Mouse (Mus musculus) kidney, postnatal 14 days (tissue): ENCODE results near the gene Ltb4r2.

Experiments used
- DNase-seq: peaks from one replicate; pipeline ENCODE4 v3.0.0; 2022; ENCODE audit warnings: mixed read lengths

The Ltb4r2 gene

DNA sequence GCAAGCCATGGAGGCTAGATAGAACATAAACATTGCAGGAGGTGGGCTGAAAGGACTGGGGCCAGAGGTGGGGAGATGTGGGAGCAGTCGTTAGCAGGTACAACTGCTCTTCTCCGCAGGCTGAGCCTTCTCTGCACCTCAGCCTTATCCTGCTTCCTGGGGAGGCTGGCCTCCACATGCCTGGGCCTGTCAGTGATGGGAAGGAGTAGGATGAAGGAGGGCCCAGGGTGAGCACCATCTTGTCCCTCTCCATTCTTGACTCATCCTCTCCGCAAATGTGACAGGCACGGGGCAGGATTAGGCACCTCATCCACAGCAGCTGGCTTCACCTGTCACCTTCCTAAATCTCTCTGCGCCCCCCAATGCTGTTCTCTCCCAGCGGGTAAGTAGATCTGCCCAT is at the start of gene Ltb4r2:
Gene Ltb4r2 (plus strand): TSS at position 266 of the 400 bp plus-strand sequence.
- DNase-seq = no peak

DNA sequence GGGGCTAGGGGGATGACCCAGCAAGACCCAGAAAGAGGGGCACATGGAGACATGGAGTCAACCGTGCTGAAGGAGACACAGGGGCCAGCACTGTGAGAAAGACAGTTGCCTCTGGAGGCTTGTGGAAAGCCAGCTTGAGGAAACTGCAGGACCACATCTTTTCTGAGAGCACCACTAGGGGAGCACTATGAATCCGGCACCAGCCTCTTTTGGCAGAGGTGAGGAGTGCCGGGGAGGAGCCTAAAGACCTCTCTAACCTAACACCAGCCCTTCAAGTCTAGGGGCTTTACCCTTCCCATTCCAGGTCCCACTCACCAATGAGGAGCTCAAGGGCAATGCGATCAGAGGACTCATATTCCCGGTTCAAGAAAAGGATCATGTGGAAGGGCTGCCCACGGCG is 49.4 kb upstream of the Ltb4r2 start:
- no peak for DNase-seq

DNA sequence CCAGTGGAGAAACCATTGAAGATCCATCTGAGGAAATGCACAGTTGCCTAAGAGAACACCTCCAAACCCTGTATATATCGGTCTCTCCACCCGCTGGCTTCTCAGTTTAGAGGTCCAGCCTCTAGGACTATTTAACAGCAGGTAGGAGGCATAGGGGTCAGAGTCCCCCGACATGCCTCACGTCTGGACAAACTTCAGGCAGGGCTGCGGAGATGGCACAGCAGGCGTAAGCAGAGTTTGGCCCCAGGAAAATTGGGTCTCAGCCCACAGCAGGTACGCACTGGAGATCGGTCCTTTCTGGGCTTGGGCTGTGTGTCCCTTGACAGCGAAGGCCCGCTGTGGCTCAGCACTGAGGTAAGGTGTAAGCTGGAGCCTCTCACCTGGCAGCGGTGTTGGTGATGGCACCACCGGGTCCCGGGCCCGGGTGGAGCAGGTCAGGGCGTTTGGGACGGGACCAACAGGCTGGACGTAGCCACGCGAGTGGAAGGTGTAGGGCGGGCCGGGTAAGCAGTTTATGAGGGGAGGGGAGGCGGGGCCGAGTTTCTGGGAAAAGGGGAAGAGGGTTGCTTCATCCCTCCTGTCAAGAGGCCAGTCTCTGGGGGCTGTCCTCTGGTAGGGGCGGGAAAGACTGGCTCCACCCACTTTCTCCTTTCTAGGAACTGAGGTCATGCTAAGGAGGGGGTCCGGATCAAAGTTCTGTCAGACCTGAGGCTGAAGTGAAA is 48.1 kb upstream of the Ltb4r2 start:
- peak; percentile 77 for DNase-seq

DNA sequence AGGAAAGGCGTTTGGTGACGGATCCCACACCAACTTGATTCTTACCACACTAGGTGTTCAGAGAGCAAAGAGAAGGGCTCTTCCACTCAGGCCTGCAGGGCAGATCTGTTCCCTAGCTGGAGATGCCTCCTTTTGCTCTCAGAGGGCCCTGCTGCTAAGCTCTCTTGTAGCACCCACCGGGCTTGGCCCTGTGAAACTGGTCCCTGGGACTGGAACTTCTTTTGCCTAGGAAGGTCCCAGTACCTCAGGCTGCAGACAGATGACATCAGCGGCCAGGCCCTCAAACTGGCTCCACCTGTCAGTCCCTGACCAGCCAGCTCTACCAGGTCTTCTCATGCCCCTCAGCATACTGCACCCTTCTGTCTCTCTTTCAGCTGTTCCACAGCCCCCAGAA is 47.5 kb upstream of the Ltb4r2 start, which contains the start of gene Tgm1:
Gene Tgm1 (minus strand): TSS at position 198 of the 394 bp plus-strand sequence.
- no peak for DNase-seq

DNA sequence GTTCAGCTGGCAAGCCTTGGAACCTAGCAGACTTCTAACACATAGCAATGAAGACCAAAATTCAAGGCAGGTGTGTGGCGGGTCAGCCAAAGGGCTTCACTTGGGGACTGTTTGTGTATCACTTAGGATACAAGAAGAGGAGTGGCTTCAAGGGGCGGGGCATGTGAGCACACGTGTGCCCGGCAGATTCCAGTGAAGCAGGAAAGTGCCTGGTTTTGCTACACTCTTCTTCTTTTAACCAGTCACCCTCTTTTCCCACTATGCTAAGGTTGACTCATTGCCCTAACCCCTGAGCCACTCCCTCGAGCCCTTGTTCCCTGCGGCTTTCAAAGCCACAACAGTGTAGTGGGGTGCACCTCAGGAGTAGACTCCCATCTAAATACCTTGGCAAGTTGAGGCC is 46.3 kb upstream of the Ltb4r2 start:
- no peak for DNase-seq

DNA sequence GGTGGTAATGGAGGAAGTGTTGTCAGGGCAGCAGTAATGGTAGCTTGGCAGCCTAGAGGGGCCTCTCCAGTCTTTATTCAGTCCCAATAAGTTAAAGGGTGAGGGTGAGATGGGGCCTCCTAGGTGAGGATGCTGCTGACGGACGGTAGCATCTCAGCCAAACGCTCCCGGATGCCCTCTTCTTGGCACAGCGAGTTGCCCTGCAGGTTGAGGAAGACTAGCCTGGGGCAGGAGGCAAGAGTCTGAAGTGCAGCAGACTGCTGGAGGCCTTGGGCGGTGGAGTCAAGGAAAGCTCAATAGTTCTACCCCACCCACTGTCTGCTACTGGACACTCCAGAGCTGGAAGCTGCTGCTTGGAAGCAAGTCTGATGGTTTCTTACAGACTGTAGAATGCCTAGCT is 45.0 kb upstream of the Ltb4r2 start:
- DNase-seq = peak; percentile 47

DNA sequence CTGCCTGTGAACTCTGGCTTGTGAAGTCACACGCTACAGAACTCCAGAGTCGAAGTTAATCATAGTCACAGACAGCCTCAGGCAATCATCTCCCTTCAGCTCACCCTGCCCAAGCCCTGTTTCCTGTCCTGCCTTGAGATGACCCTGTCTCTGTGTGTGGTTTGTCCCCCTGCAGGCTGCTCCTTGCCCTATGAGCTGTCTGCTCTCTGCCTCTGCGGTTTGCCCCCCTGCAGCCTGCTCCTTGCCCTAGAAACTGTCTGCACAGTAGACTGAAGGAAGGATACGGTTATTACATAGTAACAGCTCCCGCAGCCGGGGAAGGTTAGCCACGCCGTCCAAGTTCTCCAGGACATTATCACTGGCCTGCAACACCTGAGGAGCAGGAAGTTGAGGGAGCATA is 44.3 kb upstream of the Ltb4r2 start:
- DNase-seq = peak; percentile 78

DNA sequence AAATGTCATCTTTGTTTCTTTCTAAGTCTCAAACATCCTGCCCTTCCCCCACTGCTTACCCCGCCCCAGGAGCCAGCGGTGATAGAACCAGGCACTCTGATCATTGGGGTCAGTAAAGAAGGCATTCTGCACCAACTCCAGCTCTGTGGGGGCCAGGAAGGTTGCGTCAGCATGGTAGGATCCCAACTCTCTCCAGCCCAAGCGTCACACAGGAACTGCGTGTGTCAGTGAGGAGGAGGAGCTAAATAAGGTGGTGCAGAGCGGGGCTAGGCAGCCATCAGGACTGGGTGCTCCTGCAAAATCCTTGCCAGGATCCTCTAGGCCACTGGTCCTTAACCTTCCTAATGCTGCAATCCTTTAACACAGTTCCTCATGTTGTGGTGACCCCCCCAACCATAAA is 41.5 kb upstream of the Ltb4r2 start:
- no peak for DNase-seq

DNA sequence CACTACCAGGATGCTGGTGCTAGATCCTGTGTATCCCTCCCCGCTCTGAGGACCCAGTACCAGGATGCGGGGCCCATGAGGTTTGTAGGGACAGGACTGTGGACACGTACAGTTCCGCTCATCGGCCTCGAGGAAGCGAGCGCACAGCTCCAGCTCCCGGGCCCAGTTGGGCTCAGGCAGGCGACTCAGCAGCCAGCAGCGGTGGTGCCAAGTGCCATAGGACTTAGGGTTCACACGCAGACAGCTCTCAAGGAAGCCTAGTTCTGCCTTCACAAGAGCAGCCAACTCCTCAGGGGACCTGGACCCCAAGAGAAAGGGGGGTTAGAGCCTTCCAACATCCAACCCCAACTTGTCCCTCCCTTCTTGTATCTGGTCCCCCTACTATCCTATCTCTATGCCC is 40.6 kb upstream of the Ltb4r2 start:
- no peak for DNase-seq

DNA sequence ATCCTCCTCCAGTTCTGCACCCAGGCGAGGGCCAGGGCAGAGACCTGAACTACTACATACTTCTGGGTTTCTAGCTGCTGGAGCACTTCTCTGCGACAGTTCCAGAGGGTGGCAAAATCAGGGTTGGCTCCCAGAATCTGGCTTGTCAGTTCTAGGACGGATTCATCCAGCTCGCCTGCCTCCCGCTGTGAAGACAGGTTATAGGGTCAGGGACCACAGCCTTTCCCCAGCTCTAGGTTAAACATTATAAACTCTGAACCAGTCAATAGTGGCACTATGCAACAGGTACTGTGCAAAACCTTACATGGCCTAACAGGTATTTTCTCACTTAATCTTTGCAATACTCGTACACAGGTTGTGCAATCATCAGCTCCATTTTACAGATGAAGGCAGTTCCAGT is 40.2 kb upstream of the Ltb4r2 start:
- DNase-seq = peak; percentile 63

DNA sequence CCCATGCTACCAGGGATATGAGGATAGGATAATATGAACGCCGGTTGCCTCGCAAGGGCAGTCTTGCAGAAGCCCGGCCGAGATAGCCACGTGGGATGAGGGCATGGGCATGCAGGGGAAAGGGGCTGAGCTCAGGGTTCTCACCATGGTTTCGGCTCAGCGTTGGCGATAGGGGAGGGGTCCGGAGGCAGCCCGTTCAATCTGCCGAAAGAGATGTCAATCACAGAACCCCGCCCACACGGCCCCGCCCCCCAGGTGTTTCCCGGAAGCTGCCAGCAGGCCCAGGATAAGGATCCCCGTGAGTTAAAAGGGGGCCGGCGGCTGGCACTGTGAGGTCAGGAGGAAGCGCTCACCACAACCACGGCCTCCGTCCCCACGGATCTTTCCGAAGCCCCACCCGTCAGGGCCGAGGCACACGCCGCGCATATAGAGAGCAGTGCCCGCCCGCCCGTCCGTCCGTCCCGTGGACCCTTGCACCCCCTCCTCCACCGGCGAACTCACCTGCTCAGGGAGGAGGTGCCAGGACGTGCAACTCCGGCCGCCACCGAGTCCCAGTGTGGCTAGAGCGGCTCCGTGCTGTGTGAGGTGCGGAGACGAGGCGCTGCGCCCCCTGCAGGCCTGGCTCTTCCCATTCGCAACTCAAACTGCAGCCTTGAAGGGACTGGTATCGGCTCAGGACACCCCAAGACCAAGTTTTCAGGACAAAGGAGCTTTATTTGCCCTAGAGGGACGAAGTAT is 39.4 kb upstream of the Ltb4r2 start, which contains the start of gene Rabggta:
Gene Rabggta (minus strand): TSS at position 564 of the 738 bp plus-strand sequence.
- peak; percentile 96 for DNase-seq

DNA sequence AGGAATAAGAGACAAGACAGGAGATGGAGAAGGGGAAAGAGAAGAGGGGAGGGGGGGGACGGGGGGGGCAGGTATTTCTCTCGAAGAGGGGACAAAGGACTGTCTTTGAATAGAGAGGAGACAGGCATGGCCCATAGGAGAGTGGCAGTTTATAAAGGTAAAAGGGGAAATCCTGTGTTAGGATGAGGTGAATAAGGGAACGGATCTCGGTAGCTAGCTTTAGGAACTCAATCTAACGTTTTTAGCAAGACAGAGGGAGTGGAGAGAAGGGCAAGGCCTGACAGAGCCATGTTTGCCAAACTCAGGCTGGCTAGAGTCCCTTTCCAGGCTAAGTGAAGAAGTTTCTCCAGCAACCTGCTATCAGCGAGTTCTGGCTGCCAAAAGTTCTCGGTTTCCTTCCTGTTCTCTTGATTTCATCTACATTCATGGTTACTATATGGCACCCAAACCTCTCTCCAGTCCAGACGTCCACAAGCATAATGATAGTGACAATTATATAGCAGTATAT is 38.7 kb upstream of the Ltb4r2 start:
- DNase-seq = no peak

DNA sequence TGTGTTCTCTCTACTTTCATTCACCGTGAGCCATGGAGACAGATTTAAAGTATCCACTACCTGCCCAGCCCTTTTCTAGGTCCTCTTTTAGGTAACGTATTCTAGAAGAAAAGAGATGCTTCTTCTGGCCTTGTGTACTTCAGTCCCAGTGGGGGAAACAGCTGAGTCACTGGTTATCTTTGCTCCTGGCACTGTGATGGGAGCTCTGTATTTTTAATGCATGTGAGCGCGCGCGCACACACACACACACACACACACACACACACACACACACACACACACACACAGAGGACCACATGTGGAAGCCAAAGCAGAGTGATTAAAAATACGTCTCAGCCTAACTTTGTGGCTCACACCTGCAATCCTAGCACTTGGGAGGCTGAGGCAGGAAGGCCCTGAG is 37.8 kb upstream of the Ltb4r2 start:
- DNase-seq = no peak

DNA sequence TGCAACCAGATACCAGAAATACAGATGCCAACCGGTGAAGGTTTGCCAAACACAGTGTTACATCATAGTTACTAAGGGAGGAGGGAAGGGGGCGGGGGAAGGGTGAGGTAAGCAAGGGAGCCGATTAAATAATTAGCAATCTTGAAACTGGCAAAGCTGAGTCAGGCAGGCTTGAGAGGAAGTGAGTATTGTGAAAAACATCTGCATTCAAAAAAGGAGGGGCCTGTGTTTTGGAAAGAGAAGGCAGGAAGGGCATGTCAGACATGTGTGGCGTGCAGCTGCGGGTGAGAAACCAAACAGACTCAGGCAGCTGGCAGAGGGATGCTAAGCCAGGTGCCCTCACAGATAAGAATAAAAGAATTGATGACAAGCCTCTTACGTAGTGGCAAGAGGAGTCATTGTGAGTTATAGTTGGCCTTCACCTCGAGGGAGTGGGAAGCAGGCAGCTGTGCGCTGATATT is 36.8 kb upstream of the Ltb4r2 start:
- DNase-seq = peak; percentile 26

DNA sequence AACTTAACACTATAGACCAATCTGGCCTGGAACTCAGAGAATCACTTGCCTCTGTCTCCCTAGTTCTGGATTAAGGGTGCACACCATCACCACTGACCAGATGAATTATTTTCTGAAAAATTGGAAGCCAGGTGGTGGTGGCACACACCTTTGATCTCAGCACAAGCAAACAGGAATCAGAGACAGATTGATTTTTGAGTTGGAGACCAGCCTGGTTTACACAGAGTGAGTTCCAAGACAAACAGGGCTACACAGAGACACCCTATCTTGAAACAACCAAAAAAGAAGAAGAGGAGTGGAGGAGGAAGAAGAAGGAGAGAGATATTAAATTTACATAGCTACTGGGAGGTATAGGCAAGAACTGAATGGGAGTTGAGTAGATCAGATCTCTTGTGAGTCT is 35.0 kb upstream of the Ltb4r2 start:
- DNase-seq = no peak

DNA sequence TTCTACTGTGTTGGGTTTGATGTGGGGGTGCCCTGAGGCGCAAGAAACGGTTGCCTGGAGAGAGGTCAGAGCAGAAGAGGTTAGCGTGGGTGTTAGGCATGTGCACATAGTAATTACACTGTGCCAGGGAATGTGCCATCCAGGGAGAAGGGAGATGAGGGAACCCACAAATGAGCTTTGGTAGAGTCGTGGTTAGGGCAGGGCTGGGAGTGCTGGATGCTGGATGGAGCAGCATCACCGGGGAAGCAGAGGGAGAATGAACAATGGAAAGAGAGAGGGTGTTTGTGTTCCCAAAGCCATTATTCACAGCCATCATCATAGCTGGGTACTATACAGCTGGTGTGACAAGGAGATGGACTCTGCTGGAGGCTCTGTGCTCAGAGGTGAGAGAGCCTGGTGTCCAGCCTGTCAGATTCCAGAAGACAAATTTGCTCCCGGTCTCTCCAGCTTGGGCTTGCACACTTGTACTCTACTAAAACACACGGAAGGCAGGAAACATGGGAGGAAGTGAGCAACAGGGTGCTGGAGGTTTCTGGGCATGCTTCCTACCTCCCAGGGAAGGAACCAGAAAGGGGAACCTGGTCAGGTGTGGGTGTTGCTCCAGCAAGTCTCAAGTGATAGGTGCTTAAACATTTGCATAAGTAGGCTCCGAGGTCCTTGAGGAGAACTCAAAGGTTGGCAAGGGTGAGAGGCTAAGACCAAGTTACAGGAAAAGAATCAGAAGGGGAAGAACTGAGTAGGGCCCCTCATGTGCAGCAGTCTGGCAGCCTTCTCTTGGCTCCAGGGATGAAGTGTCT is 33.1 kb upstream of the Ltb4r2 start:
- DNase-seq = no peak

DNA sequence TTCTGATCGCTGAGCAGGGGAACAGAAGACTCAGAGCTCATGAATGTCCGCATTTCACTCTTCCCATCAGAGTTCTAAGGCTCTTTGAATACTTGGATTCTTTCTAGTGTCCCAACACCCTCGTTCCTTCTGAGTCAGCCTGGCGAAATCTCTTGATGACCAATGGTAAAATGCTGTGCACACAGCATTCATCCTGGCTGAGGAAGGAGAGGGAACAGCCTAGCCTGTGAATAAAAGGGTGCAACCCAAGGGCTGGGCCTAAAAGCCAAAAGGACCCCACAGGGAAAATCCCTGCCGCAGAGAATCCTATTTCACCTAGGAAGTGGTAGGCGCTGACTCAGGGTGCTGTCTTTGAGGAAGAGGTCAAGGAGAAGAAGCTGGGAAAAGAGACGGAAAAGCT is 31.1 kb upstream of the Ltb4r2 start:
- no peak for DNase-seq

DNA sequence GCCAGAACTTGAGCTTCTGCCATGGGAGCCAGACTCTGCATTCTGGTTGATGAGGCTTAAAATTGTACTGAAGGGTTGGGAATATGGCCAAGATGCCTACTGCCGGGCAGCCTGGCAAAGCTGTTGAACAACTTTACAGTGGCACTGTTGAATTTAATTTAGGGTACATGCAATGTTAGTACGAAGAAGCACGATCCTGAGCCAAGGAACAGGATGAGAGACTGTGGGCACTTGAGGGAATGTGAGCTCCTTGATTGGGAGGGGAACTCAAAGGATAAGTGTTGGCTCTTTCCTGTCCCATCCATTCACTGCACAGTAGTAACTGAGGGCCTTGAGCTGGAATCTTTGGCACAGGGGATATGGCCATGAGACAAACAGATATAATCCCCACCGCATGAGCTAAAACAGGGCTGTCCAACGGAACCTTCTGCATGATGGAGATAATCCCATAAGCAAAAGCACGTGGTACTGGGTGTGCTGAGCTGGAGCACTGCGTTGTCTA is 30.6 kb upstream of the Ltb4r2 start:
- DNase-seq = no peak

DNA sequence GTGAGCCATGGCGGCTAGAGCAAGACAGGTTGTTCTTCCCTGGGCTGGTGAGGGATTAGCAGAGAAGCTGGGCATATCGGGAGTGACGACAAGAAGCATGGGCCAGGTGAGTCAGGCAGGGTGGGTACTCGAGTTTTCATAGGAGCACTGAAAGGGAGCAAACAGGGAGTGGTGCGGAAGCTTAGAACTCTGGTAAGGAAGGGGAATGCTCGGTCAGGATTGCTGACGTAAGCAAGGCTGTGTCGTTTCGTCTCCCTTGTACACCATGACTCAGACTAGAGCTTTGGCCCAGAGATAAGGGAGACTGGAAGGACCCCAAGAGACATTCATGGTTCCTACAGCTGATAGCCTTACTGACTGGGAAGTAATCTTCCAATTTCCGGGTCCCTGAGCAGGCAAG is 27.3 kb upstream of the Ltb4r2 start:
- DNase-seq = no peak

DNA sequence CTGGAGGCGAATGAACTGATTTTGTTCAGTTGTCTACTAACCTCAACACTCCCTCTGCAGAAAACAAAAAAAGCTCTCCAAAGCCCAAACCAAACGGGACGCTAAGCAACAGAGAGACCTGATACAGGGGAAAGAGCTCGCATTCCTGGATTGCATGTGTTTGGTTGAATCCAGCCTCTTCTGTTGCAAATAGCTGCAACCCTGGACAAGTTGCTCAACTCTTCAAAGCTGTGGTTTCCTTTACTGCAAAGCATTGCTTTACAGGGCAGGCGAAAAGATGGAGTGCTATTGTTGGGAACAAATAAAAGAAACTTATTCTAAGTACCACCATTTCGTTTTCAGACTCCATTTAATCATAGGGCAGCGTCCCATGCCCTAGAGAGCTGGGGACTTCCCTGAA is 26.4 kb upstream of the Ltb4r2 start:
- no peak for DNase-seq

DNA sequence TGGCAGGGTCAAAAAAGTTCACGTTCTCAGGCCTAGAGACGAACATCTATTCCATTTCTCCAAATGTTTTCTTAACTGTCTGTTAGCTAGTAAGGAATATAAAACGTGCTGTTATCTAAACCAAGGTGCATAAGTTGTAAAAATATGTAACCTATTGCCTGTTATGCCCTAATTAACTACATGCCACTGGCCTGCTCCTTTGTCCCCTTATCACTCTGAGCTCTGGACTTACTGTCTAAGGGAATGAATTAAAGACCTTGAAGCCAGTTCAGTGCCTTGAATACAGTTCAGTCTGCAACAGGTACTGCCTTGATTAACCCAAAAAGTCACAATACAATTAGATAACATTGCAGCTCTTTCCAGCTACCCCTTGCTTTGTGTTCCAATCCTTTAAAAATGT is 25.9 kb upstream of the Ltb4r2 start:
- no peak for DNase-seq

DNA sequence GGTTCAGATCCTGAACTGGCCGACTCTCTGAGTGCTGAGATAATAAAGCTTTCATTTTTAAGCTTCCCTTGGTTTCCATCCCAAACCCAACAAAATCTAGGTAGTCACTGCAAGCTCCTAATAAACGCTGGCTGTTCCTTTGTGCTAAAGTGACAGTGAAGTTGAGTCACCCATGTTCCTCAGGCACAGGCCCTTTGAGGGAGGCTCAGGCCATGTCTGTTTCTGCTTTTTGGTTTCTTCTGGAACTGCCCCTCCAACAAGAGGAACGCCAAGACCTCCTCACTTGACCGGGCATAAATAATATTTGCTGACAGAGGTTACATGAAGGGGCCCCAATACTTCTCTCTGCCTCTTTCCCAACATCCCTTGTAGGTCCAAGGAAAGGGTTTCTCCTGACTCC is 25.5 kb upstream of the Ltb4r2 start:
- DNase-seq = no peak

DNA sequence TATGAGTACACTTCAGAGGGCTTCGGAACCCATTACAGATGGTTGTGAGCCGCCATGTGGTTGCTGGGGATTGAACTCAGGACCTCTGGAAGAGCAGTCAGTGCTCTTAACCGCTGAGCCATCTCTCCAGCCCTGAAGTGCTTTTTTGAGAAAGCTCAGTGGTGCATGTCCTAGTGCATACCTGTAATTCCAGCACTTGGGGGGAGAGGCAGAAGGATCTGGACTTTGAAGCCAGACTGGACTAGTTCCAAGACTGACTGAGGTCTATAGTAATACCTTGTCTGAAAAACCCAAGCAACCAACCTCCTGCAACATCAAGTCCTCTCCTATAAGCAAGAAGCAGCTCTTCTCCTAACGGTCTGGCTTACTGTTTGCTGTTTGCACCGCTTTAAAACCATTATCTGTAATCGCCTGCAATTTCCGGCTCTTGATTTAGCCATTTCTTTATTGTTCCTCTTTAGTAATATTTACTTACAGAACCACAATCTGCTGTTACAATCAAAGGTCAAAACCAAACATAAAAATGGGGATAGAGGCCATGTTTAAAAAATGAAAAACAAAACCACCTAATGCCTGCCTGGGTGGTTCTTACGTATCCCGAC is 24.0 kb upstream of the Ltb4r2 start:
- DNase-seq = peak; percentile 77
